Mouse (Mus musculus): Measurements from ENCODE around the gene Map3k13.
"Not testable (repeated sequence)": the region's sequence is repeated elsewhere in the genome, so short reads cannot be mapped to it uniquely, and the experiment has no call there.

Map3k13 gene

GRCm38 (mm10) chr16:21793875-21794696 is at the start of gene Map3k13:
TSS of gene Map3k13 (plus strand) at chr16:21794346.
- in situ Hi-C loops (cut with MboI, MseI) = no loop called here

GRCm38 (mm10) chr16:21758447-21758846 is 35.7 kb upstream of the Map3k13 start:
- in situ Hi-C loops (cut with MboI, MseI) = no loop called here

GRCm38 (mm10) chr16:21768255-21768654 is 25.9 kb upstream of the Map3k13 start:
- in situ Hi-C loops (cut with MboI, MseI) = no loop called here

DNA sequence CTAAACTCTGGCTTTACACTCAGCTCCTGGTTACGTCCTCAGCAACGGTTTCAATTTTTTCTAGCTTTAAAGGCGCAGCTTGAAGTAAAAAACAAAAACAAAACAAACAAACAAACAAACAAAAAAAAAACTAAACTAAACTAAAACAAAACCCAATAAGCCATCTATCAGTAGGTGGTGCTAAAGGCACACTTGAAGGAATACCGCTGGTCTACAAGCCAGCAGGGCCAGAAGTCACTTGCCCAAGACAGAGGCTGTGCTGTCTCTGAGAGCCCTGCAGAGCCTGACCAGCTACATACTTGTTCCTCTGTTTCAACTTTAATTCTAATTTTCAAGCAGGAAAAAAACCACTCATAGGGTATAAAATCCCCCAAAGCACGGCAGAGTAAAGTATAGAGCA is 24.5 kb upstream of the Map3k13 start:
- in situ Hi-C loops (cut with MboI, MseI) = no loop called here

GRCm38 (mm10) chr16:21774725-21775124 is 19.4 kb upstream of the Map3k13 start:
- in situ Hi-C loops (cut with MboI, MseI) = no loop called here

GRCm38 (mm10) chr16:21778293-21778866 is 15.8 kb upstream of the Map3k13 start:
- in situ Hi-C loops (cut with MboI, MseI) = no loop called here

DNA sequence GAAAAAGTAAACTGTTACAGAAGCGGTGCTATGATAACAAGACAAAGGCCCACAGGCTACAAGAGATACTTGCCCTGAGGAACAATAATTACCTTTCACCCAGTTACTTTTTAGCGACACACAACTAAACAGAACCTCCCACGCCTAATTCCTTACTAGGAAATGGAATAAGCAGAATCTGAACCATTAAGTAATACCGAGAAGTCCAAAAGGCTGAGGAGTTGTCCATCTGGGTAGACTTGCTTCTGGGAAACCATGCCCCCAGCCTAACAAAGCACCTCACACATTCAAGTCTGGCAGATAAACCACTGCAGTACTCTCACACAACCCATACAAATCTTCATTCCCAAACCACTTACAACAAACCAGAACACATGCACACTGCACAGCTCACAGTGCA is 15.0 kb upstream of the Map3k13 start:
- in situ Hi-C loops (cut with MboI, MseI) = no loop called here

- in situ Hi-C loops (cut with MboI, MseI) = no loop called here
Observed at GRCm38 (mm10) chr16:21781277-21781676, 12.9 kb upstream of the Map3k13 start.

- in situ Hi-C loops (cut with MboI, MseI) = no loop called here
Observed at GRCm38 (mm10) chr16:21781895-21782294, 12.3 kb upstream of the Map3k13 start.

DNA sequence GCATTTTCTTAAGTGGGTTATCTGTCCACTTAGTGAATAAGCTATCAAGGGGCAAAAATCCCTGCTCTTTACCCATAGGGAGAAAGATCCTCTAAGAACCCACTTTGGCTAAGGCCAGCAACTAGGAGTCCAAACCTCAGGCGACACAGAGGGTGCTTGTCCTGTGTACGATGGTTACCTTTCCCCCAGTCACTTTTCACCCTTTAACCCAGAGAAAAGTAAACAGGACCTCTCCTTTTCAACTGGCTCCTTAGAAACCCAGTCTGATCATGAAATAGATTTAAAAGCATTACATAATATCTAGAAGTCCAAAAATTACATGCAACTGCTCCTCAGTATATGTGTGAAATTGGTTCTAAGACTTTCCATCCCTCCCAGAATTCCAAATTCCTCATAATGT is 11.3 kb upstream of the Map3k13 start:
- in situ Hi-C loops (cut with MboI, MseI) = no loop called here

DNA sequence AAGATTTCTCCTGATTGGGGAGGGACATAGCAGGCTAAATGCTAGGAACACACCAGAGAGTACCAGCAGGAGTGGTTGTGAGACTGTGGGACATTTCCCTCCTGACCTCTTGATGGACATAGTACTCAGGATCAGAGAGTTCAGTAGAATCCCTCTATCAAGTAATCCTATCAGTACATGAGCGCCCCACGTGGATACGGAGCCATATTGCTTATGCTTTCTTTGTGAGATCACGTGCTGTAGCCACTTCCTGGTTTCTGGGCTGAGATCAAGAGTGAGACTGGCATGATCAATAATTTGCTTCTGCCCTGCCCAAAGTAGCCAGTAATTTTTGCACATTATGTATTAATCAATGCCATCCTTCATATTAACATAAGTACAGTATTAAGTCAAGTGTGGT is 9.1 kb upstream of the Map3k13 start:
- in situ Hi-C loops (cut with MboI, MseI) = no loop called here

DNA sequence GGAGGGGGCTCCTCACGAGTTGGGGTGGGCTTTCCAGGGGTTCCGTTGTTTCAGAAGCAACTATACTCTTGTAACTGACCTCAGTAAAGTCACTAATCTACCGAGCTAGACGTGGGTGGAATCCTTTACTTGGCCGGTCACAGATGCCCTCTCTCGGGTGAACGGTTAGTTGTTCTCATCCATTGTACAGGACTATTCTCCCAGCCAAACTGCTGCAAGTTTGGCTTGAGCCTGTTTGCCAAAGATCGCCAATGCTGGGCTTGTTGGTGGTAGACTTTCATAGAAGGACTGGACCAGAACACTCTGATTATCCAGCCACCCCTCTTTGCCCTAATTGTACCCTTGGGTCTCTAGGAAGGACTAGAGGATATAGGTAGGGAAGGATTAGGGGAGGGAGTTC is 7.8 kb upstream of the Map3k13 start:
- in situ Hi-C loops (cut with MboI, MseI) = no loop called here

DNA sequence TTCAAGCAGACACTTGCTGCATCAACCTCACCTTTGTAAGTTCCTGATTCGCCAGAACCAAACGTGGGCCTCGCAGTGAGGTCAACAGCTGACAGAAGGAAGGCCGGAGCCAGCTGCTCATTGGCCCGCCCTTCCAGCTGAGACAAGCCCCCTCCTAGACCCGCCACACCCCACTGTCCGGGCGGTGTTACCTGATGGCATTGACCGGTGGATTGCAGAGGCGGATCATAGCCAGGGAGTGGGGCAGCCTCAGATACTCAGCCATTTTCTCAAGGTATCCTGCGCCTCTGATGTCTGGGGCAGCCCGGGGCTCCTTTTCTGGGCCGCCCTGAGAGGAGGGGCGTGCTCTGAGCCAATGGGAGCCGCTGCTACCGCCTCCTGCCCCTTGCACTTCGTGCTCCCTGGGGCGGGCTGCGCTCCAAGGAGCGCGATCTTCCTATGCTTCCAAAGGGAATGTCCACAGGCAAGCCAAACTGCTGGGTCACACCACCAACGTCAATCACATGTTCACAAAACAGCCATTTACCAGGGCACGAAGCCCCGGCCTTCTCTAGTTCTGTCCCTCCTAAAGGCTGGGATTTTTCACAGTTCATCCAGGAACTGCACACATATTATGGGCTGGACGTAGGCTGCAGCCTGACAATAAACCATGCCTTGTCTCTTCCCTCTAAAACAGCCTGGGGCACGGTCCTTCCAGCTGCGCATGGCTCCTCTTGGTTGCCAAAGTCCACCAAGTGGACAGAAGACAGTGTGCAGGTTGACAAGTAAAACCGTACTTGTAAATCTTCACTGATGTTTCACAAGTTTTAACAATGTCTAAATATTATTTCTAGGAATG is 6.4 kb upstream of the Map3k13 start, which contains the start of gene Ehhadh:
Ehhadh (minus strand) TSS at position 292 of the 838 bp plus-strand sequence.
- in situ Hi-C loops (cut with MboI, MseI) = no loop called here

DNA sequence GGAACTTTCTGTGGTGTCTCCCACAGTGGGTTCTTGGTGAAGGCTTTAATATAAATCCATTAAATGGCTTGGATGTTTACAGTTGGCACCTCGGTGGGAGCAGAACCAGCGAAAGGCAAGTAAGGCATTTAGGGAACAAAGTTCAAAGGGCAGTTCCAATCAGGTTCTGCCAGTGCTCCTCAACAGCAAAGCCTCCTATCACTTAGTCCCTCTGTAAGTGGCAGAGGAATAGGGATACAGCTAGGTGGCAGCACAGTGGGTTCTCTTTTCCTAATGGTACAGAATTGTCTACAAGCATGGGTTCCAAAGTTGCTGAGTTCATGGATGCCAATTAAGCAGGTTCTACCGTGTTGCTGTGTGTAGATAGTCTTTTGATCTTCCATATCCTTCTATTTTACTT is 5.6 kb upstream of the Map3k13 start:
- in situ Hi-C loops (cut with MboI, MseI) = no loop called here

DNA sequence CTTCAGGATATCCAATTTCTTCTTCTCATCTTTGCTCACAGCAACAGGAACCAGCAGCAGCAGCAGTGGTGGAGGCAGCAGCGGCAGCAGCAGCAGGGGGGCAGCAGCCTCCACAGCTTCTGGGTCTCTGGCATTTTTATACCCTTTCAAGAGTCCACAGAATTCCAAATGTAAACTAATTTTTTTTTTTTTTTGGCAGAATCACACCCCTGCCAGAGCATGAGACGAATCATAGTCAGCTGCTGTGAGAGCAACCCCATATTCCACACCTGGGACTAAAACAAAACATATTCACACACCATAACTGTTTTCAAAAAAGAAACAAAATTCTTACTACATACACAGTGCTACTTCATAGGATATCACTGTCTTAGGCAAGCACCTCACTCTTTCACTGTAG is 5.0 kb upstream of the Map3k13 start:
- in situ Hi-C loops (cut with MboI, MseI) = no loop called here

- in situ Hi-C loops (cut with MboI, MseI) = no loop called here
Observed at GRCm38 (mm10) chr16:21790469-21790868, 3.7 kb upstream of the Map3k13 start.

DNA sequence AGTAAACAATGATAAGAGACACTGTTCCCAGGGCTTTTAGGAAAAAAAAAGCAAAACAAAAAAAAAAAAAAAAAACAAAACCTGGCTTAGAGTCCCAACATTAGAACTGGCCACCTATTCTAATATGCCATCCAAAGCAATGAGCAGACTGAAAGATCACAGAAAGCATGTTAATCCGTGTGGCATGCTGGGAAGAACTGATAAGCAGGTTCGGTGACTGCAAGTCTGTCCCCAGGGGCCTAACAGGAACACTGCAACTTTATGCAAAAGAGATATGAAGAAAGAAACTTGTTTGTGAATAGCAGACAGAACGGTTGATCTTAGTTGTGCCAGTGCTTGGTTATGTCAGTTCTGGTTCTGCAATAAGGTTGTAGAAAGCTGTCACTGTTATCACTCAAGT is 2.4 kb upstream of the Map3k13 start:
- in situ Hi-C loops (cut with MboI, MseI) = no loop called here

DNA sequence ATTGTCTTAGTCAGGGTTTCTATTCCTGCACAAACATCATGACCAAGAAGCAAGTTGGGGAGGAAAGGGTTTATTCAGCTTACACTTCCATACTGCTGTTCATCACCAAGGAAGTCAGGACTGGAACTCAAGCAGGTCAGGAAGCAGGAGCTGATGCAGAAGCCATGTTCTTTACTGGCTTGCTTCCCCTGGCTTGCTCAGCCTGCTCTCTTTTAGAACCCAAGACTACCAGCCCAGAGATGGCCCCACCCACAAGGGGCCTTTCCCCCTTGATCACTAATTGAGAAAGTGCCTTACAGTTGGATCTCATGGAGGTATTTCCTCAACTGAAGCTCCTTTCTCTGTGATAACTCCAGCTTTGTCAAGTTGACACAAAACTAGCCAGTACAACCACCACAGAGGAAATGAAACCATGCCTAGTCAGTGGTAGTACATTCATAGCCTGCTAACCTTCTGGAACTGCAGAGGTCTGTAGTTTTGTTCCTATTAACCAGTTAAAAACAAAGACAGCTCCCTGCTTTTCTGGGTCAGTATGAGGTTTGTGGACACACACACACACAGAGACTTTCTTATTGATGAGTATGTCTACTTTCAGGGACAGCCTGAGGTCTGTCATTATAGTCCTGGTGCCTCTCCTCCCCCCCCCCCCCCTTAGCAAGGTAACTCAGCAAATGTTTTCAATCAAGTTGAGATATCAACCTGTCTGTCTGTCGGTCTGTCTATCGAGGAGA is 901 bp upstream of the Map3k13 start:
- in situ Hi-C loops (cut with MboI, MseI) = not testable (repeated sequence)

DNA sequence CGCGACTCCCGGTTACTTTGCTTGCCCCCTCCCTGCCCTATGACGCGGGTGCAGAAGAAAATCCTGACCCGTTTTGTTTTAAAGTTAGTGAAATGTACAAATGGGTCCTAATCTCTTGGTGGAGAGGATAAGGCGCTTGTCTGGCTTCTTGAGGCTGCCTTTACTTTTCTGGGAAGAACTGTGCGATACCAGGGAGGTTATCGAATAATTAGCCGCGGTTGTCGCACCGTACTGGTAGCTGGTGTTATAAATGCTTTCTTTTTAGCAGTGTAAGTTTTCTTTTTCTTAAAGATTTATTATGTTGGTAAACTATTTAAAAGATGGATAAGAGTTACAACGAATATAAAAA is 525 bp downstream of the Map3k13 start:
- in situ Hi-C loops (cut with MboI, MseI) = no loop called here

DNA sequence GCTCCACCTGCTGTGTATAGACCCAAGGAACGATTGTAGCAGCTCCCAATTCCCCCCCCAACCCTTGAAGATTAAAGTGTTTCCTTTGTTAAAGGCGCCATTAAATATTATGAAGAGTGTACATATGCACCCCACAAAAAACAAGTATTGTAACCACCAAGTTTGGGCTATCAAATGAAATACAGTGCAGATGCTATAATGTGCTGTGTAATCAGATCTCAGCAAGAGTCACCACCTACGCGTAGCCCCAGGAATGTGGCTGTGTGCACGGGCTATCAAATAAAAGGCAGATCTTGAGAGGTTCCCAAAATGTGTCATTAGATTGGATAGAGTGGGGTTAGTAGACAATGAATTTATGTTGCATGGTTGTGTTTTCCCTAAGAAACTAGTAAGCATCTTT is 925 bp downstream of the Map3k13 start:
- in situ Hi-C loops (cut with MboI, MseI) = no loop called here

DNA sequence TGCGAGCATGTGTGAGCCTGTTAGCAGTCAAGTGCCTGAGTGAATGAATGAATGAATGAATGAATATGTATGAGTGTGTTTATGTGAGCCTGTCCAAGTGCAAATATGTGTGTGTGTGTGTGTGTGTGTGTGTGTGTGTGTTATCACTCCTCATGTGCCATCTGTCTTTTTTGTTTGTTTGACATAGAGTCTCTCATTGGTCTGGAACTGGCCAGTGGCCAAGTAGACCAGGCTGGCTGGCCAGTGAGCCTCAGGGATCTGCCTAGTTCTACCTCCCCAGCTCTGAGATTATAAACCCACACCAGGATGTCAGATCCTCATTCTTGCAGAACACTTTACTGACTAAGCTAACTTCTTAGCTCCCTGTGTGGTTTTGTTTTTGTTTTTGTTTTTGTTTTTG is 10.1 kb downstream of the Map3k13 start:
- in situ Hi-C loops (cut with MboI, MseI) = no loop called here

- in situ Hi-C loops (cut with MboI, MseI) = no loop called here
Observed at GRCm38 (mm10) chr16:21806892-21807291, 12.7 kb downstream of the Map3k13 start.
